Mouse (Mus musculus) lung, adult 2 months (tissue): ENCODE measurements at regions not wholly inside any gene's neighbourhood (a gene's known extent, or its start where the extent isn't known, plus 50 kb on each side); places are given as distances from the start of the nearest gene placed in this dataset.

Source experiments
- DNase-seq: peaks from one replicate; pipeline ENCODE4 v3.0.0; 2022
- H3K4me1 ChIP-seq: fragments of 200-500 bp; 2 replicates; pipeline ENCODE4 v1.6.1; 2011; ENCODE audit warnings: low read length; ENCODE audit not compliant: control insufficient read depth, insufficient read depth
- H3K4me3 ChIP-seq: fragments of 200-500 bp; replicated peaks from 2 replicates; pipeline ENCODE3; 2011; ENCODE audit warnings: low read depth, mild to moderate bottlenecking, control low read depth, low read length; ENCODE audit errors: extremely low read depth
- CTCF ChIP-seq: fragments of 200-500 bp; IDR thresholded peaks from 2 replicates; pipeline ENCODE4 v1.5.1; 2011; ENCODE audit warnings: mild to moderate bottlenecking, low read length, control low read depth; ENCODE audit not compliant: insufficient read depth
- POLR2A ChIP-seq: fragments of 200-500 bp; IDR thresholded peaks from 2 replicates; pipeline ENCODE4 v1.6.1; 2011; ENCODE audit warnings: low read depth, mild to moderate bottlenecking, control low read depth, low read length, borderline replicate concordance; ENCODE audit errors: extremely low read depth
- WGBS: fragments of 180-500 bp; shearing (Covaris S2); methylation state at CpG from one replicate; pipeline ENCODE4 v1.1.7; 2018; 5-methylcytosine and 5-hydroxymethylcytosine counted together

DNA sequence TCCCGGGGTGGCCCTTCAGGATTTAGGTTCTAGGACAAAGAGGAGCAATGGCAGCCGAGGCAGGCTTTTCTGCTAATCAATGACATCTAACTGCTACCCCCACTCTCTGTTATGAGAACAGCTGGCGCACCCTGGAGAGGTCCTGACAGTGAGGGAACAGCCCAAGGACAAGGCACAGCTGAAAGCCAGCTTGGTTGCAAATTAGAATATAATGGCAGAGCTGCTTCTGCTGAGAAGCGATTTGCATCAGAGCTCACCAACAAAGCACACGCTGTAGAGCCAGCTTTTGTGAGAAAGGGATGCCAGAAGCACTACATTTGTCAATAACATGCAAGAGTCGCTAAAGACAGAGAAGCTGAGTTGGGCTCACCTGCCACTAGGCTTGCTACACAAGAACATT is 159.5 kb upstream of the Rgmb start:
- DNase-seq = no peak
- H3K4me1 ChIP-seq = peaks cover 3% of the 10 kb centered on the region; the same call in 1 of the 2 replicates
- WGBS = 45% methylated on average over 6 of the region's 6 CpGs
- TF ChIP-seq POLR2A (no peak), CTCF (no peak)
- no peak overlapping the region for H3K4me3 ChIP-seq

DNA sequence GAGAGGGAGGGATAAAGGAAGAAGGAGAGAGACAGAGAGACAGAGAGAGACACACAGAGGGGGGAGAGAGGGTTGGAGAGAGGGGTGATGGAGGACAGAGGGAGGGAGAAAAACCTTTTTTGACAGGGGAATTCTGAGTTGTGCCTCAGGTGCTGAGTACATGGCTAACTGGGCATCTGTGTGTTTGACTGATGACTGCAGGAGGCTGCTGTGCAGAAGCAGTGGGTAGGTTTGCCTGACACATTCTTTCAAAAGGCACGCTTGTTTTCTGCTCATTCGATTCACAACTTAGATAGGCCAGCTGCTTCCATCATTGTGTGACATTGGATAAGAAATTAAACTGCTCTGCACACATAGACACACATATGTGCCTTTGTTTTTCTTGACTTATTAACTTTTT is 150.7 kb upstream of the Rgmb start:
- no peak overlapping the region for H3K4me3 ChIP-seq
- H3K4me1 ChIP-seq = no peaks in the 10 kb centered on the region
- no peak for DNase-seq
- no peak for TF ChIP-seq CTCF
- TF ChIP-seq POLR2A = no peak
- 67% methylated on average over 2 of the region's 2 CpGs for WGBS

DNA sequence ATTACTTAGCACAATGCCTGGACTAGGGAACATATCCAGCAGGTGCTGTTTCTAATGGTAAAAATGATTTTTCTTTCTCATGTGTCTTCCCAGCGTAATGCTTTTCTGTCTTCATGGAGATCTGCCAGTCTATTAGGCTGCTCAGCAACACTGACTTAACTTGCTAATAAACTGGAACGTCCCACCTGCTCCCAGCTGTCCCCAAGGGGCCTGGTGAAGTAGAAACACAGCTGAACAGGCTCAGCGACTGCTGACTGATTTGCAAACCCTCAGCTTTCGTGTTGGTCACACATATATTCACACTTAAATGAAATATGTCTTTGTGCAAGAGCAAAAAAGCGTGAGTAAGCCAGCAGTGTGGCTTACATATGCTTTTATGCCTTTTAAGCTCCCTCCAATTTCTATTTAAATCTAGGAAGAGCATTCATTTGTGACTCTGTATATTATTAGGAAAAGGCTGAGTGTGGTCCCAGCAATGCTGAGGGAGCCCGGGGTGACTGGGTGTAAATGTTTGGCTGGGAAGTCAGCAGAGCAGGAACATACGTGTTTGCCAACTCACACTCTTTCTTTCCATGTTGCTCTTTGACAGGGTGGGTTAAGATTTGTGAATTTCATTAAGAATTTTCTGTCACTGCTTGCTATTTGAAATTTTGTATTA is 146.7 kb upstream of the Rgmb start:
- no peak overlapping the region for H3K4me3 ChIP-seq
- TF ChIP-seq CTCF (no peak), POLR2A (no peak)
- 58% methylated on average over 7 of the region's 7 CpGs for WGBS
- H3K4me1 ChIP-seq = no peaks in the 10 kb centered on the region
- no peak for DNase-seq

DNA sequence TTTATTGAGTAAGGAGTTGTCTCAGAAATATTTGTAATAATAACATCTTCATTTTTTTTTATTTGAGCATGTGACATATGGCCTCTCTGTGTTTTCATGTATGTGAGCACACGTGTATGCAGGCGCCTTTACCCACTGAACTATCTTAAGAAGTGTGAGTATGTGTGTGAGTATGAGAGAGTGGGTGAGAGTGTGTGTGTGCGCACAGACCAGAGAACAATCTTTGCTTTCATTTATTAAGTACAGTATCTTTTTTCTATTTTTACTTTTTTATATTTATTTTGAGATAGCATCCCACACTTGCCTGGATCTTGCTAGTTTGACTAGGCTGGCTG is 140.5 kb upstream of the Rgmb start:
- no peak for TF ChIP-seq POLR2A
- no peak for TF ChIP-seq CTCF
- no peak for DNase-seq
- Histone ChIP-seq H3K4me3 (no peak overlapping the region), H3K4me1 (no peaks in the 10 kb centered on the region)
- WGBS = 69% methylated on average over 3 of the region's 3 CpGs

DNA sequence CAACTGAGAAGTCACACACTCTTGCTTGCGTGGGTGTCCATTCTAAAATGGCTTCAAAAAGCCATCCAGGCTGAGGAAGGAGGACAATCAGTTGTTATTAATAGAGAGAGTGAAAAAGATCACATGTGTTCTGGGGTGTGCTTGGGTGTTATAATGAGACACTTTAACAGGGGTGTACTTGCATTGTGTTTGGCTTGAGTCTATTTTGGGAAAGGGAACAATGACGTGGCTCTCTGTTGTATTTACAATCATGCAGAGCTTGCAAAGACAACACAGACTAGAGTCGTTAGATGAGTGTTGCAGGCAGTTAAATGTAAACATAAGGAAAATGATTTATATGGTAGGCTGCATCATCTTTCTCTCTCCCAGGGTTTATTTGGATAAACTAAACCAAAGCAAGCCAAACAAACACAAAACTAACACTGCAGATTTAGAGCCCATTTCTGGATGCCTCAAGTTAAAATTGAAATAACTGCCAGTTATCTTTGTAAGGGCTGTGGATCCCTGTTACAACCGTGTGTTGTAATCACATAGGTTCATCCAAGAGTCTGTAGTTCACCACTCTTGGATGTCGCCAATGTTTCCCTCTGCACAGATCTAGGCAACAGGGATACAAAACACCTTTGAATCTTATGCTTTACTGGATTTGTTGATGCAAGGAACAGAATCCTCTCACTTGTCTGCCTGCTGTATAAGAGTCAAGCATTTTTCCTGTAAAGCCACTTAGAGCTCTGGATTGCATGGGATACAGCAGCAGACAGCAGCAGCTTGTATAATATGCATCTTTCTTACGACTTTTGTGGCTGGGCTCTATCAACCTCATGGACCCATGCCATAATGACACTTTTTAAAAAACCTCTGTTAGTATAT is 139.9 kb upstream of the Rgmb start:
- H3K4me3 ChIP-seq = no peak overlapping the region
- DNase-seq = no peak
- TF ChIP-seq CTCF (no peak), POLR2A (no peak)
- no peaks in the 10 kb centered on the region for H3K4me1 ChIP-seq
- 46% methylated on average over 6 of the region's 6 CpGs for WGBS

DNA sequence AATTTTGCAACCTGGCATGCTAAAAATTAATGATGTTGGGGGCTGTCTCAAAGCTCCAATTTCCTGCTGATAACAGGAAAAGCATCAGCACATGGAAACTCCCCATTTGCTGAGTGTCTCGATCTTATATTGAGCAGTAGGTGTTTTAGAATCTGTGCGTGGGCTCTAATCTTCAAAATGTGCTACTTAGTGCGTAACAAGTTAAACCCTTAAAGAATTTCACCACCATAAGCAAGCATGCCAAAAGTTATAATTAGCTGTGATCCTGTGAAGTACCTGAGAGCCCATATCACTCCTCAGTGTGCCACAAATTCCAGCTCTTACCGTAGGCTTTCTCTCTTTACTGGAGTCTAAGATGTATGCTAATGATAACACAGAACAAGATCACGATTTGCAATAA is 137.5 kb upstream of the Rgmb start:
- Histone ChIP-seq H3K4me3 (no peak overlapping the region), H3K4me1 (no peaks in the 10 kb centered on the region)
- no peak for TF ChIP-seq POLR2A
- TF ChIP-seq CTCF = no peak
- WGBS = 59% methylated on average over 5 of the region's 5 CpGs
- DNase-seq = no peak

DNA sequence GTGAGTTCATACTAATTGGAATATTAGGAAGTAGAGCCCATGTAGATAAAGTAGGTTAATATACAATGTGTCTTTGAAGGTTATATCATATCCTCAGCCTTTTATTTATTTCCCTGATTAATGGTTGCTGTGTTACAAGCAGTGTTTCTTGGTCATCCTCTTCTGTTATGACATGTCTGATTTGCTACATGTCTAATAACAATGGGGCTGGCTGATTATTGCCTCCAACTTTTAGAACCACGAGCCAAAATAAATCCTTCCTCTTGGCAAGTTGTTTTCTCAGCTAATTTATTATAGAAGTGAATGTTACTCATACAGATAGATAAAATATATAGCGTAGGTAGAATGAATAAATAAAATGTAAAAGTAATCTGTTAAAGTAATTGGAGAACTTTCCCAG is 124.8 kb upstream of the Rgmb start:
- 48% methylated on average over 2 of the region's 2 CpGs for WGBS
- Histone ChIP-seq H3K4me1 (no peaks in the 10 kb centered on the region), H3K4me3 (no peak overlapping the region)
- no peak for TF ChIP-seq POLR2A
- no peak for DNase-seq

DNA sequence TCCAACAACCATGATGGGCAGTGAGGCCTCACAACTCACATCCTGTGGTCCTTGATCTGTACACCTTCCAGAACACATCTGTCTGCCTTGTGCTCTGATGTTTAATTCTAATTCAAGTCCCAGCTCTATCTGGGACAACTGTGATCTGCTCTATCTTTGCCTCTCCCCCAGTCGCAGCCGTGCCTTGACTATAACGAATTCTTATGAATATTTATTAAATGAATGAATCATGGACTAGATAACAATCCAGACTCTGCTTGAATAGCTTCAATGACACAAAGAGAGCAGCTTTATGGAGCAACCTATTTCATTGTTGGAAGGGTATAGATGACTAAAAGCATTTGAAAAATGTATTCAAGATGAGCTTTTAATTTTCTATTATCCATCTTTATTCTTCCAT is 120.8 kb upstream of the Rgmb start:
- no peak for DNase-seq
- 86% methylated on average over 3 of the region's 3 CpGs for WGBS
- no peak for TF ChIP-seq POLR2A
- TF ChIP-seq CTCF = no peak
- H3K4me1 ChIP-seq = no peaks in the 10 kb centered on the region
- no peak overlapping the region for H3K4me3 ChIP-seq

DNA sequence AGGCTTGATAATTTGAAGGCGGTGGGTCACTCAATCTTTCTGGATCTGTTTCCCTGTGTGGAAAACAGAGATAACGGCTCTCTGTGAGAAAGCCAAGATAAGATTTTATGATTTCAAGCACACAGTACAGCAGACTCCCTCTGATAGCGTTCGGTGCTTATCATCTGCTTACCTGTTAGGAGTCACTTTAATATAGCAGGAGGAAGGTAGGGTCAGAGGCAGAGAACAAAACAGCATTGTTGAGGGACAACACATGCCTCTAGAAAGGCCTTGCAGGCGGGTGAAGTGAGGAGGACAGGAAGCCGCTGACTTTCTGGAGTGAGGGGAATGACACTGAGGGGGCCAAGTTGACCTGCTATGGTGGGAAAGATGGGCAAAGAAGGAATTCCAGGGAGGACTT is 118.9 kb upstream of the Rgmb start:
- Histone ChIP-seq H3K4me1 (no peaks in the 10 kb centered on the region), H3K4me3 (no peak overlapping the region)
- DNase-seq = no peak
- TF ChIP-seq CTCF (no peak), POLR2A (no peak)
- 47% methylated on average over 6 of the region's 6 CpGs for WGBS

DNA sequence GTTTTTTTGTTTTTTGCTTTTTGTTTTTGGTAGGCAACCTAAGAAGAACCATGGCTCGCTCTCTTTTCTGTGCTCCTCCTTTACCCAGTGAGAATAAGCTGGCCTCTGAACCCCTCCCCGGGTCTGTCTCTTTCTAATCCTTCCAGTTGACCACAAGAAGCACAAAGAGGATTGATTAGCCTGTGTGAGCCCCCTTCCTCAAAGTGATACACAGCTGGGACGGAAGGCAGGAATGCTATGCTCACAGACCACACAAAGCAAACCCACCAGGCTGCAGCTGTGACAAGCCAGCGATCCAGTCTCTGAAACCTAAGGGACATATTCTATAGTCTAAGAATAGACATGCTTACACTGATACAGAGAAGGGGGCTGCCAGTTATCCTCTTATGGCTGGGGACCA is 111.5 kb upstream of the Rgmb start:
- TF ChIP-seq CTCF (no peak), POLR2A (no peak)
- H3K4me3 ChIP-seq = no peak overlapping the region
- DNase-seq = no peak
- no peaks in the 10 kb centered on the region for H3K4me1 ChIP-seq
- 64% methylated on average over 4 of the region's 4 CpGs for WGBS
